Mouse (Mus musculus) lung, adult 2 months (tissue): Measurements from ENCODE around the gene Cdk8.

Experiments used
- CTCF ChIP-seq: fragments of 200-500 bp; IDR thresholded peaks from 2 replicates; pipeline ENCODE4 v1.5.1; 2011; ENCODE audit warnings: mild to moderate bottlenecking, low read length, control low read depth; ENCODE audit not compliant: insufficient read depth
- POLR2A ChIP-seq: fragments of 200-500 bp; IDR thresholded peaks from 2 replicates; pipeline ENCODE4 v1.6.1; 2011; ENCODE audit warnings: low read depth, mild to moderate bottlenecking, control low read depth, low read length, borderline replicate concordance; ENCODE audit errors: extremely low read depth

DNA sequence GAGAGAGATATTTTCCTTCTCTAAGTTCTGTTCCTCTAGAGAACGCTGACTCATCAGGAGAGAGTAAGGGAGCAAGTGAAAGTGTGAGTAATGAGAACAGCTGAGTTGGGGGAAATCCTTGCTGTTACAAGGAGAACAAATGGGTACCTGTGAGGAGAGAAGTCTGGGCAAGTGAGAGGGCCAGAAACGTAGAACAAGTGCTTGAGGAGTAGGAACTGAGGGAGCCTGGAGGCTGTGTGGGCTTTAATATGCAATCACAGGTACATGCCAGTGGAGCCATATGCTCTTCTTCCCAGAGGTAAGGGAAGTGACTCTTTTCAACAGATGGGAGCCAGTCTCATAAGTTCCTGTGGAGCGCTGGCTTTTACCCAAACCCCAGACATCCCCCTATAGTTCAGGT is 118.2 kb downstream of the Cdk8 start:
- TF ChIP-seq POLR2A (no peak), CTCF (no peak)
